Mouse (Mus musculus): ENCODE measurements around the gene Arhgef38.

DNA sequence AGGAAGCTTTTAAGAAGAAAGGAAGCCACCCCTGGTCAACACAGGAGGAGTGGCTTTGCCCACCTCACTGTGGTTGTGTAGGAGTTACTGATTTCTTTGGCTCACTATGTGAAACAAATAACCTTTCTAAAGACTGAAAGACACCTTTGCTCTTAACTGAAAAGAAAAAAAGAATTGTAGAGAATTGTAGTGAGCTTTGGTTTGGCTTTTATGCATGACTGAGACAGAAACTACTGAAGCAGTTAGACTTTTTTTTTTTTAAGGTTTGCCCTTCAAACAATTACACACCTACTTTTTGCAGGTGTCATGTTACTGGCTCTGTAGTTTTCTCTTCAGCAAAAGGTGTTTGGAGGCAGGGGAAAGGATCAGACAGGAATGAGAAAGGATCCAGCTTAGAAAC is 5.2 kb downstream of the Arhgef38 start:
- TF ChIP-seq GATA1 (IDR thresholded peaks at IDR 0.05; ENCODE audit: low read length) (no peak), TAL1 (IDR thresholded peaks at IDR 0.05; ENCODE audit: low read length) (no peak)

Measured in erythroblast, embryonic 14.5 days (primary cell).